Mouse (Mus musculus) embryonic facial prominence, embryonic 13.5 days (tissue): ENCODE data around the gene Col5a3. TPM values are rescaled to one million over a fixed set of nuclear protein-coding genes. Genes with fewer than 3 reads are reported as not detected.

ENCODE experiments used
- ATAC-seq: fragments of 200-750 bp; cut with Nextera tagmentation; 2 replicates; pipeline ENCODE4 v1.8.0; 2017; ENCODE audit warnings: low read depth; ENCODE audit not compliant: insufficient number of reproducible peaks, insufficient read depth, low FRiP score, low TSS enrichment
- H3K27ac ChIP-seq: fragments of 300-500 bp; sonication (generic); 2 replicates; pipeline ENCODE4 v1.5.1; 2015; ENCODE audit warnings: moderate library complexity, mild to moderate bottlenecking, inconsistent platforms
- H3K27me3 ChIP-seq: fragments of 300-500 bp; sonication (generic); 2 replicates; pipeline ENCODE4 v1.6.1; 2015; ENCODE audit warnings: mild to moderate bottlenecking, inconsistent platforms
- H3K36me3 ChIP-seq: fragments of 300-500 bp; sonication (generic); 2 replicates; pipeline ENCODE4 v1.6.1; 2015; ENCODE audit warnings: mild to moderate bottlenecking, inconsistent platforms
- H3K4me1 ChIP-seq: fragments of 300-500 bp; sonication (generic); 2 replicates; pipeline ENCODE4 v1.6.1; 2015; ENCODE audit warnings: inconsistent platforms
- H3K4me2 ChIP-seq: fragments of 300-500 bp; sonication (generic); 2 replicates; pipeline ENCODE4 v1.6.1; 2015; ENCODE audit warnings: moderate library complexity, mild to moderate bottlenecking, inconsistent platforms
- H3K4me3 ChIP-seq: fragments of 300-500 bp; sonication (generic); 2 replicates; pipeline ENCODE4 v1.5.1; 2015; ENCODE audit warnings: mild to moderate bottlenecking, inconsistent platforms
- H3K9ac ChIP-seq: fragments of 300-500 bp; sonication (generic); 2 replicates; pipeline ENCODE4 v1.6.1; 2015; ENCODE audit warnings: mild to moderate bottlenecking, inconsistent platforms
- H3K9me3 ChIP-seq: fragments of 300-500 bp; sonication (generic); 2 replicates; pipeline ENCODE4 v1.6.1; 2016; ENCODE audit warnings: inconsistent platforms
- WGBS: fragments of 180-500 bp; shearing (Covaris S2); methylation state at CpG from one replicate; pipeline ENCODE4 v1.1.7; 2015; ENCODE audit warnings: mixed read lengths; 5-methylcytosine and 5-hydroxymethylcytosine counted together
- polyA plus RNA-seq: library from polyadenylated mRNA; unstranded; fragments of >200 nt; fragmentation: Nextera tagmentation; extraction: Ambion mirVana; gene quantifications from 2 replicates; pipeline ENCODE4 v1.2.1, GENCODE M21; 2015

The Col5a3 gene
- polyA plus RNA-seq, 1 experiment from 2014 or later: 0.72 TPM

- WGBS: 52% methylated on average over 12 of the region's 12 CpGs
- no peaks in the 10 kb centered on the region for H3K27me3 ChIP-seq
- no peaks in the 10 kb centered on the region for H3K9me3 ChIP-seq
- ATAC-seq: no peak
- H3K36me3 ChIP-seq: no peaks in the 10 kb centered on the region
- no peak overlapping the region for H3K9ac ChIP-seq
- no peak overlapping the region for H3K4me3 ChIP-seq
- no peak overlapping the region for H3K27ac ChIP-seq
- H3K4me1 ChIP-seq: 0 out of 2 replicates have a peak, but pooled peaks cover 7% of the 10 kb centered on the region
- no peak overlapping the region for H3K4me2 ChIP-seq
Measured at GRCm38 (mm10) chr9:20760813-20761212, 54.1 kb downstream of the Col5a3 start.

- Histone ChIP-seq H3K4me2 (no peak overlapping the region), H3K4me3 (no peak overlapping the region), H3K9ac (no peak overlapping the region), H3K4me1 (0 out of 2 replicates have a peak, but pooled peaks cover 7% of the 10 kb centered on the region), H3K9me3 (no peaks in the 10 kb centered on the region), H3K27me3 (no peaks in the 10 kb centered on the region), H3K27ac (no peak overlapping the region), H3K36me3 (no peaks in the 10 kb centered on the region)
- WGBS: 85% methylated on average over 6 of the region's 6 CpGs
- ATAC-seq: no peak
Measured at GRCm38 (mm10) chr9:20758896-20759295, 56.0 kb downstream of the Col5a3 start.

- no peak overlapping the region for H3K4me2 ChIP-seq
- no peak overlapping the region for H3K4me3 ChIP-seq
- H3K9ac ChIP-seq: no peak overlapping the region
- 76% methylated on average over 2 of the region's 2 CpGs for WGBS
- 0 out of 2 replicates have a peak, but pooled peaks cover 7% of the 10 kb centered on the region for H3K4me1 ChIP-seq
- no peak for ATAC-seq
- H3K9me3 ChIP-seq: no peaks in the 10 kb centered on the region
- no peak overlapping the region for H3K27ac ChIP-seq
- no peaks in the 10 kb centered on the region for H3K36me3 ChIP-seq
- no peaks in the 10 kb centered on the region for H3K27me3 ChIP-seq
Measured at GRCm38 (mm10) chr9:20758243-20758642, 56.6 kb downstream of the Col5a3 start.

GRCm38 (mm10) chr9:20757087-20757955, 57.5 kb downstream of the Col5a3 start:
- no peak overlapping the region for H3K9ac ChIP-seq
- no peaks in the 10 kb centered on the region for H3K9me3 ChIP-seq
- H3K4me1 ChIP-seq: 0 out of 2 replicates have a peak, but pooled peaks cover 7% of the 10 kb centered on the region
- H3K4me3 ChIP-seq: no peak overlapping the region
- H3K4me2 ChIP-seq: no peak overlapping the region
- ATAC-seq: no peak
- no peaks in the 10 kb centered on the region for H3K27me3 ChIP-seq
- no peaks in the 10 kb centered on the region for H3K36me3 ChIP-seq
- no peak overlapping the region for H3K27ac ChIP-seq
- WGBS: 60% methylated on average over 6 of the region's 6 CpGs

GRCm38 (mm10) chr9:20756081-20756700, 58.7 kb downstream of the Col5a3 start:
- Histone ChIP-seq H3K4me1 (0 out of 2 replicates have a peak, but pooled peaks cover 5% of the 10 kb centered on the region), H3K27me3 (no peaks in the 10 kb centered on the region), H3K27ac (no peak overlapping the region), H3K9ac (no peak overlapping the region), H3K9me3 (no peaks in the 10 kb centered on the region), H3K4me2 (no peak overlapping the region), H3K4me3 (no peak overlapping the region), H3K36me3 (no peaks in the 10 kb centered on the region)
- 84% methylated on average over 4 of the region's 4 CpGs for WGBS
- ATAC-seq: no peak

- no peaks in the 10 kb centered on the region for H3K4me1 ChIP-seq
- H3K27ac ChIP-seq: no peak overlapping the region
- no peak overlapping the region for H3K9ac ChIP-seq
- no peak overlapping the region for H3K4me2 ChIP-seq
- H3K9me3 ChIP-seq: no peaks in the 10 kb centered on the region
- H3K36me3 ChIP-seq: no peaks in the 10 kb centered on the region
- ATAC-seq: no peak
- 89% methylated on average over 2 of the region's 2 CpGs for WGBS
- H3K4me3 ChIP-seq: no peak overlapping the region
- H3K27me3 ChIP-seq: no peaks in the 10 kb centered on the region
Measured at GRCm38 (mm10) chr9:20754335-20754734, 60.5 kb downstream of the Col5a3 start.

- no peak for ATAC-seq
- H3K4me2 ChIP-seq: no peak overlapping the region
- H3K27me3 ChIP-seq: peaks cover 13% of the 10 kb centered on the region
- H3K36me3 ChIP-seq: no peaks in the 10 kb centered on the region
- 54% methylated on average over 6 of the region's 6 CpGs for WGBS
- no peaks in the 10 kb centered on the region for H3K9me3 ChIP-seq
- H3K27ac ChIP-seq: no peak overlapping the region
- no peaks in the 10 kb centered on the region for H3K4me1 ChIP-seq
- H3K9ac ChIP-seq: no peak overlapping the region
- H3K4me3 ChIP-seq: no peak overlapping the region
Measured at GRCm38 (mm10) chr9:20751477-20752029, 63.3 kb downstream of the Col5a3 start.

GRCm38 (mm10) chr9:20749213-20749612, 65.7 kb downstream of the Col5a3 start:
- no peaks in the 10 kb centered on the region for H3K36me3 ChIP-seq
- no peak overlapping the region for H3K9ac ChIP-seq
- no peak overlapping the region for H3K4me3 ChIP-seq
- H3K27me3 ChIP-seq: peaks cover 37% of the 10 kb centered on the region
- H3K4me2 ChIP-seq: no peak overlapping the region
- peaks cover 16% of the 10 kb centered on the region for H3K4me1 ChIP-seq
- H3K9me3 ChIP-seq: no peaks in the 10 kb centered on the region
- no peak overlapping the region for H3K27ac ChIP-seq
- no peak for ATAC-seq
- WGBS: 66% methylated on average over 5 of the region's 5 CpGs

- no peak for ATAC-seq
- Histone ChIP-seq H3K4me1 (peaks cover 16% of the 10 kb centered on the region), H3K27ac (no peak overlapping the region), H3K27me3 (peaks cover 43% of the 10 kb centered on the region), H3K9me3 (no peaks in the 10 kb centered on the region), H3K9ac (no peak overlapping the region), H3K4me3 (no peak overlapping the region), H3K36me3 (no peaks in the 10 kb centered on the region), H3K4me2 (no peak overlapping the region)
- 79% methylated on average over 3 of the region's 3 CpGs for WGBS
Measured at GRCm38 (mm10) chr9:20748540-20748939, 66.3 kb downstream of the Col5a3 start.

- Histone ChIP-seq H3K27me3 (peaks cover 49% of the 10 kb centered on the region), H3K9me3 (no peaks in the 10 kb centered on the region), H3K27ac (no peak overlapping the region), H3K4me3 (no peak overlapping the region), H3K4me2 (no peak overlapping the region), H3K36me3 (no peaks in the 10 kb centered on the region), H3K4me1 (peaks cover 16% of the 10 kb centered on the region), H3K9ac (no peak overlapping the region)
- no peak for ATAC-seq
- WGBS: 11% methylated on average over 3 of the region's 3 CpGs
Measured at GRCm38 (mm10) chr9:20747682-20748081, 67.2 kb downstream of the Col5a3 start.

GRCm38 (mm10) chr9:20746017-20746660, 68.7 kb downstream of the Col5a3 start, which contains the start of gene Olfm2:
Olfm2 (minus strand) TSS chr9:20746349.
- Histone ChIP-seq H3K9me3 (no peaks in the 10 kb centered on the region), H3K27me3 (peaks cover 57% of the 10 kb centered on the region), H3K27ac (no peak within 1 kb of the TSS), H3K4me2 (peak within 1 kb of the TSS; percentile 87), H3K9ac (peak within 1 kb of the TSS; percentile 73), H3K4me1 (peaks cover 16% of the 10 kb centered on the region), H3K36me3 (no peaks in the 10 kb centered on the region), H3K4me3 (peak within 1 kb of the TSS; percentile 54)
- under 1% methylated on average over 37 of the region's 50 CpGs for WGBS
- peak; percentile 40 for ATAC-seq
